In the genomic region with DNA sequence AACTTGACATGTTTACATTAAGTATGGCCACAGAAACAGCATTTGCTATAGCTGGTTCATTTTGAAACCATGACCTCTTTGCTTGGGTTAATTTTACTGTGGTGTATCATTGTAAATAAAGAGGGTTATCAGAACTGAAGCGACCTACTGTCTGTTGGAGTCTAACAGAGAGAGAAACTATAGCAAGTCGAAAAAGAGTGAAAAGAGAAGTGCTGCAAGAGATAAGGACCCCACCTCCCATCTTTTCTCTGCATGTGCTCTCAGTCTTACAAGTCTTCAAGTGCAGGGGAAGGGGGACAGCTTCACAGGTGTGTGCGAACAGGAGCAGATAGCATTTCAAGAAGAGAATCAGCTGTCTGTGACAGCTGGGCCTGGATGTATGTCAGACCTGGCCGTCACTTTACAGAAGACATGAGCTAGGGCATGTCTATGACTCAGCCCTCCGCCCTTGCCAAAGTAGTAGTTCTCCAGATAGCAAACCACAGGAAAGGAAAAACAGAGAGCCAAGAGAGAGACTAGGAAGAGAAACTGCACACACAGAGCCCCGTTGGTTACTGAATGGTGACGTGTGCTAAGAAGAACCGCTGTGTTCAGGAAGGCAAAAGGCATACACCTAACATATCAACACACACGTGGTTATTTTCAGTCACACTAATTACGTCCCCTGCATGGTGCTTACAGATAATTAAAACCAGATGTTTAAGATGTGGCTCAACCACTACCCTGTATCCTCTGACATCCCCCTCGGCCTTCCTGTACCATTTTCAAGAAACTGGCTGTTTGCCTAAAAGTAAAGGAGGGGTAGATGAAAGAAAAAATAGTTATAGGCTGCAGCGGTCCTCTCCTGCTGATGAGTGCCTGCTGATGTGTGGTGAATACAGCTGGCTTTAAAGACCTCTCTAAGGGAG, we compare ENCODE assay signal across 8 mouse cellular contexts.
DNase-seq lines count a peak whose midpoint lies in the region; ATAC-seq and TF ChIP-seq lines count a peak whose summit lies in the region.

No protein-coding gene starts in this region.

- H3K9me3 ChIP-seq in lung, embryonic 15.5 days = no peaks in the 10 kb centered on the region
- H3K9me3 ChIP-seq in megakaryocyte, embryonic 14.5 days = no peaks in the 10 kb centered on the region

- H3K27ac ChIP-seq in lung, embryonic 15.5 days = peak overlapping the region; percentile 55
- H3K27ac ChIP-seq in thymus, adult 2 months (ENCODE audit: control insufficient read depth, insufficient read depth, low read length) = no peak overlapping the region

- no peaks in the 10 kb centered on the region for H3K36me3 ChIP-seq in lung, embryonic 15.5 days
- no peaks in the 10 kb centered on the region for H3K36me3 ChIP-seq in megakaryocyte, embryonic 14.5 days (replicated peaks; ENCODE audit: low read length)
- H3K36me3 ChIP-seq in thymus, adult 2 months (ENCODE audit: control insufficient read depth, insufficient read depth, low read length) = no peaks in the 10 kb centered on the region

- 31% methylated on average over 12 of the region's 12 CpGs for WGBS in lung, embryonic 15.5 days
- 14% methylated on average over 12 of the region's 12 CpGs for whole genome bisulfite sequencing in thymus, adult 2 months

- ATAC-seq in lung, embryonic 15.5 days (ENCODE audit: borderline replicate concordance, extremely low read depth, low FRiP score, low TSS enrichment) = peak; percentile 69; the same call in 1 of the 2 replicates
- ATAC-seq in inflammation-experienced regulatory T-cells, adult 6 months = no peak

- H3K27me3 ChIP-seq in lung, embryonic 15.5 days = no peaks in the 10 kb centered on the region
- H3K27me3 ChIP-seq in megakaryocyte, embryonic 14.5 days (replicated peaks) = no peaks in the 10 kb centered on the region
- no peaks in the 10 kb centered on the region; the same call in 1 of the 2 replicates for H3K27me3 ChIP-seq in thymus, adult 2 months (ENCODE audit: control insufficient read depth, insufficient read depth, low read length)

- H3K4me1 ChIP-seq in lung, embryonic 15.5 days = peaks cover 16% of the 10 kb centered on the region
- peaks cover 78% of the 10 kb centered on the region for H3K4me1 ChIP-seq in megakaryocyte, embryonic 14.5 days
- no peaks in the 10 kb centered on the region for H3K4me1 ChIP-seq in thymus, adult 2 months (replicated peaks; ENCODE audit: control insufficient read depth, insufficient read depth, low read length)

- no peak overlapping the region for H3K9ac ChIP-seq in lung, embryonic 15.5 days

- intact Hi-C loops in heart, postnatal 36 days (cut with DNase I) = no loop called here

- no peak for TF ChIP-seq POLR2A in thymus, adult 2 months (IDR thresholded peaks at IDR 0.05; ENCODE audit: control insufficient read depth, extremely low read depth, insufficient read depth, low read length, poor library complexity)

- no peak for TF ChIP-seq CTCF in thymus, adult 2 months (IDR thresholded peaks at IDR 0.05; ENCODE audit: borderline replicate concordance, control insufficient read depth, extremely low read depth, insufficient read depth, low read length, poor library complexity)

- no peak for DNase-seq in lung, postnatal 4 days
- DNase-seq in embryo, embryonic 11.5 days (ENCODE audit: low read depth, low spot score) = peak; percentile 49
- peak; percentile 41 to 59 for DNase-seq in heart, postnatal 36 days
- DNase-seq in thymus, adult 2 months = no peak
- DNase-seq in kidney, adult 11 months = no peak

- H3K4me2 ChIP-seq in lung, embryonic 15.5 days = 0 out of 2 replicates have a peak overlapping the region, but pooled peaks have one; percentile 8

- H3K4me3 ChIP-seq in lung, embryonic 15.5 days = no peak overlapping the region
- H3K4me3 ChIP-seq in megakaryocyte, embryonic 14.5 days (replicated peaks) = peak overlapping the region; percentile 89
- H3K4me3 ChIP-seq in thymus, adult 2 months (ENCODE audit: control insufficient read depth, insufficient read depth, low read length) = no peak overlapping the region

Comparison
In these comparisons a context has a peak if more than half of its experiments do, and no peak if none do; other contexts are left out.
1. DNase-seq: peak in embryo, embryonic 11.5 days (single experiment) and heart, postnatal 36 days (2 of 2); none in lung, postnatal 4 days (0 of 2), thymus, adult 2 months (single experiment) and kidney, adult 11 months (single experiment).